Mouse (Mus musculus): ENCODE results near the gene Arhgap19.

DNA sequence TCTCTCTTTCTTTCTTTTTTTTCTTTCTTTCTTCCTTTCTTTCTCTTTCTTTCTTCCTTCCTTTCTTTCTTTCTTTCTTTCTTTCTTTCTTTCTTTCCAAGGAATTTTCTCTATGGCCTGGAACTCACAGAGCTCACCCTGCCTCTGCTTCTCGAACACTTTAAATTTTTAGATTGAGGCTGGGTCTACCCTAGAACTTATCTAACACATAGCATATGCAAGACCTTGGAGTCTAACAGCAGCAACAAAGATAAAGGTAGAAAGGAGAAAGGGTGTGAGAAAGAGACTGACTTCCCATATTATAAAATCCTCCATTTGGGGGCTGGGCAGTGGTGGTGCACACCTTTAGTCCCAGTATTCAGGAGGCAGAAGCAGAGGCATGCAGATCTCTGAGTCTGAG, 20.7 kb upstream of the Arhgap19 start:
- TF ChIP-seq CTCF (IDR thresholded peaks at IDR 0.05; ENCODE audit: low read depth) = no peak
- TF ChIP-seq EP300 (IDR thresholded peaks at IDR 0.05; ENCODE audit: low read depth) = no peak

Measured in liver, embryonic 14.5 days (tissue).